Mouse (Mus musculus) liver, embryonic 14.5 days (tissue): ENCODE data around the gene Phtf1. TPM values are rescaled to one million over a fixed set of nuclear protein-coding genes. Genes with fewer than 3 reads are reported as not detected.

ENCODE experiments used
- ATAC-seq: fragments of 200-750 bp; cut with Nextera tagmentation; 2 replicates; pipeline ENCODE4 v1.8.0; 2017; ENCODE audit warnings: moderate number of reproducible peaks, mild to moderate bottlenecking, moderate library complexity; ENCODE audit not compliant: insufficient read depth
- DNase-seq, 3 experiments: peaks; one replicate each; pipeline ENCODE4 v3.0.0-alpha.2; 2012 to 2013; ENCODE audit warnings: low read depth in 3 of 3, low spot score in 3 of 3
- H3K27ac ChIP-seq: fragments of 300-500 bp; sonication (generic); 2 replicates; pipeline ENCODE4 v1.5.1; 2014; ENCODE audit warnings: moderate library complexity, mild to moderate bottlenecking, control low read depth, inconsistent platforms
- H3K27me3 ChIP-seq: fragments of 300-500 bp; sonication (generic); 2 replicates; pipeline ENCODE4 v1.6.1; 2014; ENCODE audit warnings: mild to moderate bottlenecking, low read length, moderate library complexity; ENCODE audit not compliant: control insufficient read depth, insufficient read depth
- H3K36me3 ChIP-seq: fragments of 300-500 bp; sonication (generic); replicated peaks from 2 replicates; pipeline ENCODE4 v1.6.1; 2014; ENCODE audit warnings: low read depth; ENCODE audit not compliant: control insufficient read depth, insufficient read depth
- H3K4me1 ChIP-seq, 2 experiments: fragments of 200-500 bp in 1 of 2; fragments of 300-500 bp in 1 of 2; sonication (generic) in 1 of 2; replicated peaks; 2 replicates each; pipeline ENCODE4 v1.6.1; 2012 to 2014; ENCODE audit warnings: antibody characterized with exemption in 1 of 2, inconsistent platforms in 1 of 2, low read length in 1 of 2; ENCODE audit not compliant: control insufficient read depth in 2 of 2, insufficient read depth in 2 of 2
- H3K4me2 ChIP-seq: fragments of 300-500 bp; sonication (generic); 2 replicates; pipeline ENCODE4 v1.6.1; 2014; ENCODE audit warnings: low read depth, mild to moderate bottlenecking, control low read depth, moderate library complexity
- H3K4me3 ChIP-seq, 2 experiments: fragments of 200-500 bp in 1 of 2; fragments of 300-500 bp in 1 of 2; sonication (generic) in 1 of 2; 2 replicates each; pipeline ENCODE4 v1.5.1; 2012 to 2014; ENCODE audit warnings: low read depth in 2 of 2, low read length in 2 of 2, mild to moderate bottlenecking in 2 of 2, control low read depth in 1 of 2, inconsistent platforms in 1 of 2, moderate library complexity in 1 of 2; ENCODE audit not compliant: insufficient read depth in 1 of 2
- H3K9ac ChIP-seq: fragments of 300-500 bp; sonication (generic); replicated peaks from 2 replicates; pipeline ENCODE4 v1.6.1; 2014; ENCODE audit warnings: mild to moderate bottlenecking, control low read depth, moderate library complexity
- H3K9me3 ChIP-seq: fragments of 300-500 bp; sonication (generic); 2 replicates; pipeline ENCODE4 v1.6.1; 2016; ENCODE audit warnings: low read length, mixed read lengths; ENCODE audit not compliant: control insufficient read depth
- CTCF ChIP-seq: IDR thresholded peaks from 2 replicates; pipeline ENCODE4 v1.5.1; 2016; ENCODE audit warnings: antibody characterized with exemption, low read depth, control low read depth
- EP300 ChIP-seq: IDR thresholded peaks from 2 replicates; pipeline ENCODE4 v1.6.1; 2016; ENCODE audit warnings: antibody characterized with exemption, low read depth
- WGBS: fragments of 180-500 bp; shearing (Covaris S2); extraction: QIAGEN DNeasy Blood & Tissue Kit; methylation state at CpG from one replicate; pipeline ENCODE4 v1.1.7; 2014; ENCODE audit not compliant: insufficient replicate concordance; 5-methylcytosine and 5-hydroxymethylcytosine counted together
- polyA plus RNA-seq, 2 experiments: library from polyadenylated mRNA; depleted of rRNA in 1 of 2; stranded (reverse) in 1 of 2; unstranded in 1 of 2; fragments of >200 nt; fragmentation: Nextera tagmentation in 1 of 2; extraction: Ambion mirVana in 1 of 2; gene quantifications; 2 replicates each; pipeline versions ENCODE4 v1.2.1 to v1.2.3; 2012 to 2014

Gene Phtf1
- polyA plus RNA-seq, 2 experiments: 3.0 to 5.9 TPM

- no peaks in the 10 kb centered on the region for H3K27me3 ChIP-seq
- H3K4me3 ChIP-seq: no peak overlapping the region
- H3K4me1 ChIP-seq: peaks cover 10 to 12% of the 10 kb centered on the region in 2 experiments
- no peaks in the 10 kb centered on the region; the same call in 1 of the 2 replicates for H3K36me3 ChIP-seq
- H3K9me3 ChIP-seq: no peaks in the 10 kb centered on the region
- ATAC-seq (no peak), DNase-seq (no peak)
- H3K4me2 ChIP-seq: no peak overlapping the region
- TF ChIP-seq CTCF (no peak), EP300 (no peak)
- 87% methylated on average over 2 of the region's 2 CpGs for WGBS
- H3K27ac ChIP-seq: no peak overlapping the region
- H3K9ac ChIP-seq: no peak overlapping the region
These were observed 3.2 kb downstream of the Phtf1 start for GRCm38 (mm10) chr3:103971157-103971556.

GRCm38 (mm10) chr3:103984556-103984955 is 16.6 kb downstream of the Phtf1 start:
- no peak overlapping the region for H3K9ac ChIP-seq
- 70% methylated on average over 4 of the region's 4 CpGs for WGBS
- H3K27me3 ChIP-seq: no peaks in the 10 kb centered on the region
- no peak overlapping the region for H3K27ac ChIP-seq
- no peak overlapping the region for H3K4me3 ChIP-seq
- no peak for DNase-seq
- no peak for TF ChIP-seq CTCF
- TF ChIP-seq EP300: no peak
- H3K9me3 ChIP-seq: no peaks in the 10 kb centered on the region
- no peaks in the 10 kb centered on the region; a peak in 1 of 4 replicates for H3K4me1 ChIP-seq
- no peak for ATAC-seq
- no peak overlapping the region for H3K4me2 ChIP-seq
- H3K36me3 ChIP-seq: no peaks in the 10 kb centered on the region

- ATAC-seq: no peak
- 84% methylated on average over 2 of the region's 2 CpGs for WGBS
- no peaks in the 10 kb centered on the region for H3K36me3 ChIP-seq
- no peaks in the 10 kb centered on the region for H3K27me3 ChIP-seq
- no peaks in the 10 kb centered on the region for H3K9me3 ChIP-seq
- H3K4me2 ChIP-seq: no peak overlapping the region
- H3K4me1 ChIP-seq: no peaks in the 10 kb centered on the region; a peak in 1 of 4 replicates
- H3K4me3 ChIP-seq: no peak overlapping the region
- H3K9ac ChIP-seq: no peak overlapping the region
- no peak for DNase-seq
- no peak for TF ChIP-seq EP300
- no peak for TF ChIP-seq CTCF
- H3K27ac ChIP-seq: no peak overlapping the region
These were observed 17.3 kb downstream of the Phtf1 start for GRCm38 (mm10) chr3:103985194-103985593.

- H3K36me3 ChIP-seq: no peaks in the 10 kb centered on the region; the same call in 1 of the 2 replicates
These were observed 20.0 kb downstream of the Phtf1 start for GRCm38 (mm10) chr3:103987831-103988432.

GRCm38 (mm10) chr3:103989352-103989751 is 21.4 kb downstream of the Phtf1 start:
- H3K9me3 ChIP-seq: no peaks in the 10 kb centered on the region
- no peaks in the 10 kb centered on the region; a peak in 1 of 4 replicates for H3K4me1 ChIP-seq
- H3K27ac ChIP-seq: no peak overlapping the region
- ATAC-seq (no peak), DNase-seq (no peak)
- H3K36me3 ChIP-seq: no peaks in the 10 kb centered on the region; the same call in 1 of the 2 replicates
- WGBS: 69% methylated on average over 4 of the region's 4 CpGs
- H3K4me3 ChIP-seq: no peak overlapping the region
- H3K9ac ChIP-seq: no peak overlapping the region
- H3K27me3 ChIP-seq: no peaks in the 10 kb centered on the region
- TF ChIP-seq CTCF (no peak), EP300 (no peak)
- no peak overlapping the region for H3K4me2 ChIP-seq

More at GRCm38 (mm10) chr3:103987831-103988432, 20.0 kb downstream of the Phtf1 start:
- Histone ChIP-seq H3K4me3 (no peak overlapping the region), H3K9me3 (no peaks in the 10 kb centered on the region), H3K27ac (no peak overlapping the region), H3K4me2 (no peak overlapping the region), H3K4me1 (no peaks in the 10 kb centered on the region; a peak in 1 of 4 replicates), H3K9ac (no peak overlapping the region), H3K27me3 (no peaks in the 10 kb centered on the region)
- DNase-seq: no peak
- WGBS: 65% methylated on average over 5 of the region's 5 CpGs
- no peak for ATAC-seq
- TF ChIP-seq EP300 (no peak), CTCF (no peak)
